Mouse (Mus musculus) CH12.LX (cell line): Measurements from ENCODE around the gene Map3k14. TPM values are rescaled to one million over a fixed set of nuclear protein-coding genes. Genes with fewer than 3 reads are reported as not detected.

ENCODE experiments used
- DNase-seq: peaks from one replicate; pipeline ENCODE4 v3.0.0-alpha.2; 2013; ENCODE audit errors: extremely low read depth
- H3K27ac ChIP-seq: 2 replicates; pipeline ENCODE4 v1.5.1; 2012; ENCODE audit warnings: low read depth, mild to moderate bottlenecking, control low read depth, moderate library complexity; ENCODE audit not compliant: insufficient read depth
- H3K27me3 ChIP-seq: replicated peaks from 2 replicates; pipeline ENCODE3; 2012; ENCODE audit warnings: inconsistent platforms
- H3K36me3 ChIP-seq, 2 experiments: replicated peaks in 1 of 2; 2 replicates each; pipeline versions ENCODE3 to v1.6.1; 2012; ENCODE audit warnings: inconsistent platforms in 1 of 2, low read length in 1 of 2, mild to moderate bottlenecking in 1 of 2, mixed read lengths in 1 of 2, moderate library complexity in 1 of 2; ENCODE audit not compliant: control insufficient read depth in 1 of 2, insufficient read depth in 1 of 2
- H3K4me1 ChIP-seq, 2 experiments: 2 replicates each; pipeline ENCODE4 v1.6.1; 2012; ENCODE audit warnings: inconsistent platforms in 1 of 2, moderate library complexity in 1 of 2; ENCODE audit not compliant: insufficient read depth in 2 of 2, control insufficient read depth in 1 of 2
- H3K4me2 ChIP-seq: 2 replicates; pipeline ENCODE4 v1.6.1; 2012; ENCODE audit warnings: low read depth, mild to moderate bottlenecking, control low read depth; ENCODE audit not compliant: poor library complexity, insufficient read depth, severe bottlenecking
- H3K4me3 ChIP-seq, 3 experiments: fragments of 150-350 bp in 1 of 3; sonication (generic) in 1 of 3; replicated peaks in 1 of 3; 2 replicates each; pipeline versions ENCODE3 to v1.5.1; 2011 to 2012; ENCODE audit warnings: low read depth in 2 of 3, low read length in 2 of 3, mild to moderate bottlenecking in 2 of 3, moderate library complexity in 2 of 3, control low read depth in 1 of 3, improper control_type of control experiment in 1 of 3, inconsistent platforms in 1 of 3, mixed read lengths in 1 of 3; ENCODE audit not compliant: poor library complexity in 1 of 3
- H3K79me2 ChIP-seq: replicated peaks from 2 replicates; pipeline ENCODE4 v1.6.1; 2012; ENCODE audit warnings: mild to moderate bottlenecking, moderate library complexity; ENCODE audit not compliant: control insufficient read depth, poor library complexity, insufficient read depth, severe bottlenecking; ENCODE audit errors: extremely low read depth
- H3K9ac ChIP-seq: 2 replicates; pipeline ENCODE4 v1.6.1; 2012; ENCODE audit warnings: low read depth, mild to moderate bottlenecking, control low read depth, moderate library complexity; ENCODE audit not compliant: insufficient read depth
- H3K9me3 ChIP-seq: replicated peaks from 2 replicates; pipeline ENCODE3; 2012; ENCODE audit warnings: low read length, inconsistent platforms, mixed read lengths
- CHD2 ChIP-seq: IDR thresholded peaks from 2 replicates; pipeline ENCODE4 v1.6.1; 2011; ENCODE audit warnings: low read length, improper control_type of control experiment
- ELF1 ChIP-seq: IDR thresholded peaks from 2 replicates; pipeline ENCODE4 v1.6.1; 2014; ENCODE audit warnings: low read depth, mild to moderate bottlenecking, inconsistent platforms, low read length, improper control_type of control experiment
- EP300 ChIP-seq: IDR thresholded peaks from 2 replicates; pipeline ENCODE4 v1.6.1; 2011; ENCODE audit warnings: low read length, improper control_type of control experiment
- GABPA ChIP-seq: IDR thresholded peaks from 2 replicates; pipeline ENCODE4 v1.6.1; 2012; ENCODE audit warnings: low read depth, low read length, improper control_type of control experiment, inconsistent platforms; ENCODE audit not compliant: insufficient replicate concordance
- HCFC1 ChIP-seq: IDR thresholded peaks from 2 replicates; pipeline ENCODE4 v1.6.1; 2012; ENCODE audit warnings: low read depth, mild to moderate bottlenecking, inconsistent platforms, low read length, improper control_type of control experiment
- JUND ChIP-seq: conservative IDR thresholded peaks from 2 replicates; pipeline ENCODE4 v1.6.1; 2011; ENCODE audit warnings: low read depth, low read length, improper control_type of control experiment
- NELFE ChIP-seq: IDR thresholded peaks from 2 replicates; pipeline ENCODE4 v1.6.1; 2011; ENCODE audit warnings: low read depth, low read length, improper control_type of control experiment
- RAD21 ChIP-seq: IDR thresholded peaks from 2 replicates; pipeline ENCODE4 v1.6.1; 2011; ENCODE audit warnings: low read depth, mild to moderate bottlenecking, low read length, improper control_type of control experiment, moderate library complexity
- ZC3H11A ChIP-seq: IDR thresholded peaks from 2 replicates; pipeline ENCODE4 v1.6.1; 2012; ENCODE audit warnings: low read depth, mild to moderate bottlenecking, inconsistent platforms, low read length, improper control_type of control experiment
- dilution Hi-C: fragments of 300-500 bp; cut with MboI; formaldehyde crosslinking; loops from 2 replicates; pipeline ENCODE4 v1.14.3; 2020; ENCODE audit warnings: low sequenced_read_pairs; ENCODE audit not compliant: extremely low pct_unique_long_range_greater_than_20kb, extremely low pct_ligation_motif_present
- in situ Hi-C: fragments of 300-500 bp; cut with MboI; formaldehyde crosslinking; loops from 3 replicates; pipeline ENCODE4 v1.14.3; 2019; ENCODE audit warnings: low sequenced_read_pairs, low pct_ligation_motif_present, low pct_unique_long_range_greater_than_20kb, mixed read lengths
- polyA plus RNA-seq: library from polyadenylated mRNA; unstranded; fragments of >175 nt; gene quantifications from 2 replicates; pipeline ENCODE4 v1.2.1, GENCODE M21; 2012; ENCODE audit warnings: low read depth; ENCODE audit not compliant: insufficient read length
- total RNA-seq, 2 experiments: library from RNA; depleted of rRNA; stranded (reverse); fragments of 300-350 nt in 1 of 2; fragments of >200 nt in 1 of 2; gene quantifications; 2 replicates each; pipeline ENCODE4 v1.2.3; 2012 to 2014

The Map3k14 gene
- total and polyA plus RNA-seq, 3 experiments = 4.5 to 11.2 (median 9.9) TPM

DNA sequence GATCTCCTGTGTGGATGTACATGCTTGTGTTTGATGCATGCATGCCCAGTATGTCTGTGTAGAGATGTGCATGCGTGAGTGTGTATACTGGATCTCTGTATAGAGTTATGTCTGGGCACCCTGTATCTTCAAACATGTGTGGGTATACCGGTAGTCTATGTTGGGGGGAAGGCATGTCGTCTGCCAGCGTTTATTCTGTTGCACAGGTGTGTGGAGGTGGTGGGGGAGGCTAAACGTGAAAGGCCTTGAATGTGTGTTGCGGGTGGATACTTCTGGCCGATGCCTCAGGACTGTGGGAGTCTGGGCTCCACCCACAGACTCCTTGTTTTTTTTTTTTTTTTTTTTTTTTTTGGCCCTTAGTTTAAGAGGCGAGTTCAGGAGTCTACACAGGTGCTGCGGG is 85.9 kb downstream of the Map3k14 start:
- TF ChIP-seq GABPA = no peak
- in situ Hi-C loops = no loop called here
- peaks cover 44% of the 10 kb centered on the region for H3K79me2 ChIP-seq
- no peaks in the 10 kb centered on the region for H3K9me3 ChIP-seq
- no peak overlapping the region for H3K9ac ChIP-seq
- H3K27me3 ChIP-seq = no peaks in the 10 kb centered on the region
- peaks cover 31 to 63% of the 10 kb centered on the region in 2 experiments for H3K4me1 ChIP-seq
- H3K4me2 ChIP-seq = no peak overlapping the region
- dilution Hi-C loops = no loop called here
- DNase-seq = no peak
- H3K4me3 ChIP-seq = no peak overlapping the region
- peaks cover 53 to 73% of the 10 kb centered on the region in 2 experiments for H3K36me3 ChIP-seq
- H3K27ac ChIP-seq = no peak overlapping the region

DNA sequence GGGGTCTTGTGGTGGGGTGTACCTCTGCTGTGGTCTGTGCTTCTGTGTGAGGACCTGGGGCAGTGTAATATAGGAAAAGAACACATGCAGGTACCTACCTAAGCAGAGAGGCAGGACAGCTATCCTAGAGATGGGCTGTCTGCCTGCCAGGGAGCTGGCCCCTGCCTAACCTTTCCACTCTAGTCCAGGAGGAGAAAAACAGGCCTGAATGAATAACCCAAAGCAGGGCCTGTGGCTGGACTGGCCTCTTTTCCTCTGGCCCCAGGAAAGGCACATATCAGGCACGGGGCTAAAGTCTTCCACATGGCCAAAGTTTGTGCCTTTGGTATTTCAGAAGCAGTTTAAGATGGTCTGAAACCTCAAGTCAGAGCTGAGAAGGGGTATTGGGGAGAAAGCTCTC is 86.8 kb downstream of the Map3k14 start:
- Histone ChIP-seq H3K27ac (no peak overlapping the region), H3K27me3 (no peaks in the 10 kb centered on the region), H3K79me2 (peaks cover 45% of the 10 kb centered on the region), H3K4me3 (no peak overlapping the region), H3K9me3 (no peaks in the 10 kb centered on the region), H3K4me2 (no peak overlapping the region), H3K36me3 (peaks cover 44 to 64% of the 10 kb centered on the region in 2 experiments), H3K9ac (no peak overlapping the region), H3K4me1 (peaks cover 31 to 72% of the 10 kb centered on the region in 2 experiments)
- dilution Hi-C loops = no loop called here
- DNase-seq = no peak
- in situ Hi-C loops = no loop called here
- TF ChIP-seq ELF1 = no peak
- TF ChIP-seq RAD21 = no peak
- no peak for TF ChIP-seq JUND
- TF ChIP-seq ZC3H11A = no peak
- TF ChIP-seq CHD2 = no peak

DNA sequence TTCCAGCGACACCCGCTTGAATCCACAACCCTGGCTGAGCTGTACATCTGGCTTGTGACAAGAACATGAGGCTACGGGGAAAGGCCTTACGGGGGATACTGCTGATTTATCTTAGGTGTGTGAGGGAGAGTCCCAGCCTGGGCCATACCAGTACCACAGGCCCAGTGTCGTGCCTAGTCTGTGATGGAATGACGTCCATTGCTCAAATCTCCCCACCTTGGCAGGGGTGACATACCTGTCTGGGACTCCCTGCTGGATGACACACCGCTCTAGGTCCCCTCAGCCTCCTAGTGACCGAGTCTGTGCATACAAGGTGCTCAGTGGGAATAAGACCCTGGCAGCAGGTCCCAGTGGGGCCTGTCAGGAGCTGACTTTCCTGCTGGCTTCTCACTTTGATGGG is 88.5 kb downstream of the Map3k14 start:
- Histone ChIP-seq H3K9ac (peak overlapping the region; percentile 60; the same call in 1 of the 2 replicates), H3K36me3 (peaks cover 37 to 47% of the 10 kb centered on the region in 2 experiments), H3K4me3 (peak overlapping the region in 1 of 3 experiments; percentile 3), H3K4me1 (peaks cover 30 to 75% of the 10 kb centered on the region in 2 experiments), H3K79me2 (peaks cover 52% of the 10 kb centered on the region), H3K4me2 (no peak overlapping the region), H3K27ac (peak overlapping the region; percentile 92; the same call in 1 of the 2 replicates), H3K9me3 (no peaks in the 10 kb centered on the region), H3K27me3 (no peaks in the 10 kb centered on the region)
- dilution Hi-C loops = no loop called here
- DNase-seq = peak; percentile 18
- in situ Hi-C loops = no loop called here
- TF ChIP-seq EP300 (no peak), JUND (no peak), NELFE (0 out of 2 replicates have a peak, but pooled peaks have one; percentile 0), HCFC1 (no peak)
